Mouse (Mus musculus) mouse trophoblast stem cell (cell line): ENCODE results near the gene Gpc6.

Experiments used
- in situ Hi-C, 2 experiments: fragments of 300-500 bp; cut with MseI, MboI; formaldehyde crosslinking; loops; 2 replicates in 1 of 2; 3 replicates in 1 of 2; pipeline ENCODE4 v1.15.1; 2025

Gpc6 gene

DNA sequence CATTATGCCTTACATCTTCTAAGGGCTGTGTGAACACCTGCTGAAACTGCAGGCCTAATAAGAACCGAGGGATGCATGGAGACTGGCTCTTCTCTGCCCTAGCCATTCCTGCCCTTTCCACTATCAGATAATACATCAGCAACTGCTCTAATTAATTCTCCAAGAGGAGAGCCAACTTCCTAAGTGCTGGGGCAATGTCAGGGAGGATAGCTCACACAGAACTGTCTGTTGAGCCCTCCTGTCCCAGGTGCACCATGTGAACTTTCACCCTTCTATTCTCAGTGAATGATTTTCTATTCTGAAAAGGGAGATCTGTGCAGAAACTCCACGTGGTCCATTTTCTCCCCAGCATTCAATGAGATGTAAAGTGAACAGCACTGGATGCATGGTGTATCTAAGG, 136.0 kb downstream of the Gpc6 start:
- in situ Hi-C loops: no loop called here

DNA sequence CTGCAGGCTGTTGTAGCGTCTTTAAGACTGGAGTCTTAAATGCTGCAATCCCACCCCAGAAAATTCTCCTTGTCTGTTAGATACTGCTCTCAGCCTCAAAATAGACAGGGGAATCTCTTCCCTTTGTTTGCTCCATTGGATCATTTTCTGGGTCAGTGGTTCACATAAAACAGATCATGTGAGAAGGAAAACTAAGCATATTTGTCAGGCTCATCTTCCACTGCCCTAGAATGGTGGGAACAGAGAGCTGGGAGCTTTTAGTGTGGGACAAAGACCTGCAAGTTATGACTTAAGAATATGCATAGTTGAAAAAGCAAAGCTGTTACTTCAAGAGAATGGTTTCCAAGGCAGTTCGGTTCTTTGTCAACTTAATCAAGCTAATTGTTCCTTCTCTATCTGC, 136.4 kb downstream of the Gpc6 start:
- in situ Hi-C loops: no loop called here

DNA sequence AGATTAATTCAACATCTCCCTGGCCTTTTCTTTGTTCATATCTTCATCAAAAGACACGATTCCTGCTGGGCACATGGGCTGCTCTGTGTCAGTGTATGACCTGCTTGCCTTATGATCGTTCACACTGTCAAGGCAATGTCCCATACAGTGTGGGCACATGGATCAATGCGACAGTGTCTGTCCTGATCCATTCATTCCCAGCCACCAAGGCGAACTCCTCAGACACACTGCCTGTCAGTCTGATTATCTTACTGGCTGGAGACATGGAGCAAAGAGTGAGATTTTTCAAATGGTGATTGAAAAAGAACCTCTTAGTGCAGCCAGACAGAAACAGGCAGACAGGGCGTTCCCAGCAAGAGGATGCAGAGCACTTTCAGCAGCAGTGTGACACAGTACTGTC, 143.1 kb downstream of the Gpc6 start:
- in situ Hi-C loops: no loop called here

DNA sequence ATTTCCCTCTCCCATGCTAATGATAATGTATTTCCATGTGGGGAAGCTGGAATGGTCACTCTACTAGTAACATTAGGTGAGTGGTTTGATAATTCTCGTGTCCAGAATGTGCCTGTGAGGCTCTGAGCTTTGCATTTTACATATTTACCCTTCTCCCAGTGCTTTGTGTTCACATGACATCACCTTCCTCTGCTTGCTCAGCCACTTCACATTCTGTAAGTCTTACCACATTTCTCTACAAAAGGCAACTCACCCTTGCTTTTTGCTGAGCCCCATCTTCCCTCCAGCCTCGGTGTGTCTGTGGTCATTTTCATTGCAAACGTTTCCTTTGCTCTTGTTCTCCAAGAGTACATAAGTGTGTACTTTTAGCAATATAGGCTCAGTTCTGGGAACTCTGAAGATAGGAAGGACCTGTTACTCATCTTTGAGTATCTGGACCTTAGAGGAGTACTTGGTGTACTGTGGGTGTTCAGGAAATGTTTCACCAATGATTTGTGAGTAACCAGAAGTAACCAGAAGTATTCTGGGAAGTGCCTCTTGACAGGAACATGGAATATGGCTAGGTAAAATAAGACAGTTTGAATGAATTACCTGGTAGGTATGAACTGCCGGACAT, 145.5 kb downstream of the Gpc6 start:
- in situ Hi-C loops: no loop called here

DNA sequence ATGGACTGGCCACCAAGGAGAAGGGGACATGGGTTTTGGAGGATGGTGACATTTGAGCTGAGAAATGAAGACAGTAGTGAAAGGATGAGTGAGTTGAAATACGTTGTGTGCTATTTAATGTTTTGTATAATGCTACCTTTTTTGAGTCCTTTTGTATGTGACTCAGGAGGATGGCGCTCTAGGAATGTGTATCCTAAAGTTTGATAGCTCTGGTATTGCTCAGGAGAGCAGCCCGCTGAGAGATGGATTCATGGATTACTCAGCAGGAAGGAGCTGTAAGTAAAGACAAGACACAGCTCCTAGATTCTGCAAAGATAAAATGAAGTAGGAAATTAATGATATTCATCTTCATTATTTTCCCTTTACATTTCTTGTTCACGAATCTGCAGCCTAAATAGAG, 168.5 kb downstream of the Gpc6 start:
- in situ Hi-C loops: no loop called here

DNA sequence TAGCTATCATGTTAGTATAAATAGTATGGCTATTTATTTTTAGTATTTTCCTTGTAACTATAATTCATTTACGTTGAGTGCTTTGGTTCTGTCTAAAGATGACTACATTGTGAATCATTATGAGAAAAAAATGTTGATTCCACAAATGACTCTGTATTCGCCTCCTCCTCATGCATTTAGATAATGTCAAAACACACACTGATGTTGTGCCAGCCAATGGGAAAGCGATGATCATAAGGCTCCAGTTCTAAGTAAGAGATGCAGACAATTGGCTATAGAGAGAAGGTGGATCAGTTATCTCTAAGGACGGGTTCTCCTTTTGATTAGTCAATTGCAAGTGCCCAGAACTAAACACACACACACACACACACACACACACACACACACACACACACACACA, 181.8 kb downstream of the Gpc6 start:
- in situ Hi-C loops: no loop called here

DNA sequence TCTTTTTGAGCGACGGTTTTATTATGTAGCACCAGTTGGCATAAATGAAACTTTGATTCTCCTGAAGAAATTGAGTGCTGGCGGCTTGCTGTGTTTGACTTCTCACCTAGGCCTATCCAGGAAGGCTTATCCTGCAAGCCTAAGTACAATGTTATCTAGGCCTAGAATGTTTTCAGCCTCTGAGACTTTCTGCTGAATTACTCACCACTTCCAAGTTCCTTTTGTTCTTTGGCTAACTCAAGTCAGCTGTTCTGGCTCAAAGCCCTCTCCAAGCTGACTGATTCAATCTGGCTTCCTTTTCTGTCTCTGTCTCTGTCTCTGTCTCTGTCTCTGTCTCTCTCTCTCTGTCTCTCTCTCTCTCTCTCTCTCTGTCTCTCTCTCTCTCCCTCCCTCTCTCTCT, 188.0 kb downstream of the Gpc6 start:
- in situ Hi-C loops: no loop called here

DNA sequence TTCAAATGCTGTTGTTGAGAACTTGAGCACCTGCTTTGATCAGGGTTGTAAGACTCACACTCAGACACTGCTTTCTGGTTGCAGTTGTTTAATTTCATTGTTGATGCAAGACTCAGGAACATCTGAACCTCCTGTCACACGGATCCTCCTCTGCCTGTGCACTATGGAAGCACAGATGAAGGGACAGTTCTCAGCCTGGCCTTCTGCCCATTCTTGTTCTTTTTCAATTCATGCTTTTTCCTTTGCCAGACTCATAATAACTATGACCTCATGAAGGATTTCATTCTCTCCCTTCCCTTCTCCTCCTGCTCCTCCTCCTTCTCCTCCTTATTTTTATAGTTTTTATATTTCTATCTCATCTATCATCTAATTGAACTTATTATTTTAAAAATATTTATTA, 196.9 kb downstream of the Gpc6 start:
- in situ Hi-C loops: no loop called here

DNA sequence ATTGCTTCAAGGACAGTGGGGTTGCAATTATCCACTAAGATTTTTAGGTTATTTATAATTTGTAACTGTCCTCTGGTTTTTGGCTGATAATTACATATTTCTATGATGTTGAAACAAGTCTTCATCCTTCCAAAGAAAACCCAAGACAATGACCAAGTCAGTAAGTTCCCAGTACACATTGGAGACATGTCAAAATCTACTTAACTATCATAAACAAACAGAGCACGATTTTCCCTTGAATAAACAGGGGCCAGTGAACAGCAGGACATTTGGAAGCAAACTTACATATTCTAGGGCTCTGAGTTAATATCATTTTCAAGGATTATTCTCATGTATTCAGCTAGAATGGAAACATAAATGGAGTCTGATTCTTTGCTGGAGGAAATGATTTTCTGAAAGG, 205.2 kb downstream of the Gpc6 start:
- in situ Hi-C loops: no loop called here

DNA sequence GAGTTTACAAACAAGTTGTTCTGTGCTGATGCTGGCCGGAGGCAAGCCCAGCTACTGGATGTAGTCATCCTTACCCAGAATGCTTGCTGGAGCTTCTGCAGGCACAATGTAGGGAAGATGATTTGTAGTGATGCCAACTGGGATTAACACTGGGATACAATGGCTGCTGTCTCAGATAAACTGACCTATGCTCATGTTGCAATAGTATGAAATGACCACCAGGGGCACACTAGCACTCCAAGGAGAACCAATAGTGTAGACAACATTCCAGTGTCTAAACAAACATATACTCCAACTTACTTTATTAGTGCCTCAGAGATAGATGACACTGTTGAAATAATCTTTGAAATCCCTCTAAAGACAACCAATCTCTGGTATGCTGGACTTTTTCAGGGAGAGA, 206.2 kb downstream of the Gpc6 start:
- in situ Hi-C loops: no loop called here

DNA sequence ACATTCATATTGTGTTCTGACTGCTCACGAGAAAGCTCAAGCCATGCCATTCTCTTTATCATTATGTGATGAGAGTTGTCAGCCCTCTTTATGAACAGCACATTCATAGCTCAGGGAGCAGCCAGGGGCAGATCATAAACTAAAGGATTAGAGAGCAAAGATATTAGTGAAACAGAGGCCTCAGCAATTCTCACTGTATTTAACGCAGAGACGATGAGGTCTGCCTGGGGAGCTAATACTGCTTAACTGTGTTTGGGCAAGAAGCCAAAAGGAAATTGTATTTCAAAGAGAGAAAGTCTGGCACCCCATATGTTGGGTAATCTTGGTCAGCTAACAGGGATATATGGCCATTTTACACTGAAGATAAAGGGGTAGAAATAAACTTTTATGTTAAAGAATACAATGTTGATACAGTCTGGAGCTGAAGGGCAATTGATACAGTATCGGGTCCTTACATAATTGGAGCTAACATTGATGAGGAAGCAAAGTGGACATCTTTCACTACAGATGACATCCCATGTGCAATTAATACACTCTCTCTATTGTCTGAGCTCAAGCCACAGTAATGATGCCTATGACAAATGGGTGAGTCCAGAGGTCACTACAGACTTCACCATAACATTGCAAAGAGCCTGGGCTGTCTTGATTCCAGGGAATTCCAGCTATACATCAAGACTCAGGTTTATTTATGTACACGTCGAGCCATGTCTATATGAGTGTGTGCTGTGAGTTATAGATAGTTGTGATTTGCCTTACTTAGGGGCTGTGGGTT, 216.1 kb downstream of the Gpc6 start:
- in situ Hi-C loops: no loop called here

DNA sequence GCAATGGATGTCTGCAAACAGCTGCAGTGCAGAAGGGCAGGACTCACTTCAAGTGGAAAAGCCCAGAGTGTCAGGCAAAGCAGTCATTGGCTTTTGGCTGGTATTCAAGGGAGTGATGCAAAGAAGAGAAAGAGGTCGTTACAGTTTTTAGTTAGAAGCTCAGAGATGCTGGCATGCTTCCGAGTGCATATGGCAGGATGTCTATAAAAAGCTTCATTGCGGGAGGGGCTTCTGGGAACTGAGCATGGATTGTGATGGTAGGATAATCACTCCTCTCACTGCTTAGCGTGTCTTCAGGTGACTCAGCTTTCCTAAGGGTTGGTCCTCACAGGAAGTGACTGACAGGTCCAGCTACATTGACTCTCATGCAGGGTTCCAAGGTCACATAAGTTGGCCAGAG, 221.0 kb downstream of the Gpc6 start:
- in situ Hi-C loops: no loop called here

DNA sequence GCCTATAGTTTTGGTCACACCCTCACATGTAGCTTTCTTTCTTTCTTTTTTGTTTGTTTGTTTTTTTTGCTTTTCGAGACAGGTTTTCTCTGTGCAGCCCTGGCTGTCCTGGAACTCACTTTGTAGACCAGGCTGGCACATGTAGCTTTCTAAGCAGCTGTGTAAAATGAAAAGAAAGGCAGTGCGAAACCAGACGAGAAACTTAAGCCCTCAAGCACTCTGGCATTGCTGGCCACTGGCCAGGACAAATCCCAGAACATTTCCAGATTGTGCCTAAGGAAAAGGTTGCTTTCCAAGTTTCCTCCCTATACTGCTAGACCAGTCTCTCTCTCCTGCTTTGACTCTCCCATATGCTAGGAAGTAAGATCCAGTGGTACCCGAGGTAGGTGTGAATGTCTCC, 221.6 kb downstream of the Gpc6 start:
- in situ Hi-C loops: no loop called here

DNA sequence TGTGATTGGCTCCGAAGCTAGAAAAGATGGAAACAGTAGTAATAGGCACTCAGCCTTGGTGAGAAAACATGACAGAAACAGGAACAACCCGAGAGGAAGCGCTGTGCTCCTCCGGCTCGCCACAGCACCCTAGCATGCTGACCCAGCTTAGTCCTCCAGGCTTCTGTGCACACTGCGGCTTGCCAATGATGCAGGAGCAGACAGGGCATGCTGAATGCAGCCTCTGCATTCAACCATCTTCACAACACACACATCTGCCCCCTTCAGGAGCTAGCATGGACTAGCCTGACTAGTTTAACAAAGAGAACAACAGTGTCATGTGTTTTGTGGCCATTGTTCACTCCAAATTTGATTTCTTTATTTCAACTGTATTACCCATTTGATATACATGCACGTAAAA, 226.5 kb downstream of the Gpc6 start:
- in situ Hi-C loops: no loop called here

DNA sequence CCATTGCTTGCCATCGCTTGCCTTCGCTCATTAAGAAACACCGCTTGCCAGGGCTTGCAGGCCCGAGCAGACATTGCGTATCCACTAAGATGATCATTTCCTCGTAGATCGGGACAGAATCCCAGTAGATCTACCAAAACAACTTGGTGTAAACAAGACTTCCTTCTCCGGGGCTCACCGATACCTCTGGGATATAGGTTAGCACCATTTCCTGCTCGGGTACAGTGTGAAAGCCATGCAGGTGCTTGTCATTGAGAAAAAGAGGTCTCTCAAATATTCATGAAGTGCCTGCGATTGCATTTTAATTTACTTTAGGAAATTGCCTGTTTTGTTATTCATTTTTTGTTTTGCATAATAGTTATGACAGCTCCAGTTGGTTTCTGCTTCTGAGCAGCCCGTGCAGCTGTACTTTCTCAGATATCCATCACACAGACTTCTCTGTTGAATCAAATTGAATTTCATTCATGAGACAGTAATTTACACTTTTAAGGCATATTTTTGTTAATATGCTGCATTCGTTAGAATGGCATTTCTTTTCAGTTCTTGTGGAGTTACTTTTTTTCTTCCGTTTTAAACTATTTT, 230.9 kb downstream of the Gpc6 start:
- in situ Hi-C loops: no loop called here

DNA sequence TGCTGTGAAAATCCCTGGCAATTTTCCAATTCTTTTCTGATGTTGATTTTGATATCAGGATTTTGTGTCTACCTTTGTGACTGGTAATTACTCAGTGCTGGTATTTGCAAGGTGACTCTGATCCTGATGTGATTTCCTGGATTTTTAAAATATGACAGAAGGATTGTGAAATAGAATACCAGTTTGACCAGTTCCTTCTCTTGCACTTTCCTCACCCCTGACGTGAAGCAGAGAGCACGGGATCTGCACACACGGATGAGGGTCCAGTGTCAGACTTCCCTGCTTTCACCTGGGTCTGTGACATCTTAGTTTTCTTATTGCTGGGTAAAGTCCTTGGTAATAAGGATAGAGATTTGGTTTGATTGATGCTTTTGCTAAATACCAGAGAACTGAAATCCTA, 232.3 kb downstream of the Gpc6 start:
- in situ Hi-C loops: no loop called here

DNA sequence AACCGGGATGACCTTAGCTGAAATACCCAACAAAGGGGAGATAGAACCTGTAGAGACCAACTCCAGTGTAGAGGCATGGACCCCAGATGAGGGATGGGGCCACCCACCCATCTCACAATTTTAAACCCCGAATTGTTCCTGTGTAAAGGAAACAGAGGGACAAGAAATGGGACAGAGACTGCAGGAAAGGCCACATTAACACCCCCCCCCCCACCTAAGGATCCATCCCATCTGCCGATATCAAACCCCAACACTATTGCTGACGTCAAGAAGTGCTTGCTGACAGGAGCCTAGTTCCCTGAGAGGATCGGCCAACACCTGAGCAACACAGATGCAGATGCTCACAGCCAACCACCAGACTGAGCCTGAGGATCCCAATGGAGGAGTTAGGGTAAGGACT, 241.2 kb downstream of the Gpc6 start:
- in situ Hi-C loops: no loop called here

DNA sequence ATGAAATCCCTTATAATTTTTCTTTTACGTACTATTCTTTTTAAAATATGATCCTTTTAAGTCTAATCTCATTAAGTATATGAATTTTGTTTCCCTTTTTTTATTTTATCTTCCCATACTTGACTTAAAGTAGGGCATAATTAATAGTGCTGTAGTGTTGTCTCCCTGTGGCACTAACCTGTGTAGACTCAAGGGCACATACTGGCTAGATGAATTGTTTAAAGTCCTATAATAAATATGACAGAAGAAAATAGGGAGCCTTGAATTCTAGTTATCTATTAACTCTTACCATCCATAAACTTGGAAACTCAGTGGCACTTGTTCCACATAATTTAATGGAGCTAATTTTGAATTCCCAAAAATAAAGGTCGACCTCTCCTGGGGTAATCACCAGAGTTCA, 268.2 kb downstream of the Gpc6 start:
- in situ Hi-C loops: no loop called here

DNA sequence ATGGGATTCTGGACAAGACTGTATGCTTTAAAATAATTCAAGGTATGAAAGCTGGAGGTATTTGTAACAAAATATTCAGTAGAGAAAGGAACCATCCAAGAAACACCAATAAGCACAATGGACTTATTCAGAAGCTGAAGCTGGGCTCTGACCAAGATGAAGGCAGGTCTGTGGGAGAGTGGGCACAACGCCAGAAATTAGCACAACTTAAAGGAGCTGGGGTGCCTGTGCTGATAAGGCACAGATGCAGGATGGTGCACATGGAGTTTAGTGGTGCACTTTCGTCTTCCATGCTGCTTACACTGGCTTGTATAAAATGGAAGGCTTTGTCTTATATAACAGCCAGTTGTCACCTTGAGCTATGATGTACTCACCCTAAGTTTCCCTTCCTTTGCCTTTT, 276.9 kb downstream of the Gpc6 start:
- in situ Hi-C loops: no loop called here

DNA sequence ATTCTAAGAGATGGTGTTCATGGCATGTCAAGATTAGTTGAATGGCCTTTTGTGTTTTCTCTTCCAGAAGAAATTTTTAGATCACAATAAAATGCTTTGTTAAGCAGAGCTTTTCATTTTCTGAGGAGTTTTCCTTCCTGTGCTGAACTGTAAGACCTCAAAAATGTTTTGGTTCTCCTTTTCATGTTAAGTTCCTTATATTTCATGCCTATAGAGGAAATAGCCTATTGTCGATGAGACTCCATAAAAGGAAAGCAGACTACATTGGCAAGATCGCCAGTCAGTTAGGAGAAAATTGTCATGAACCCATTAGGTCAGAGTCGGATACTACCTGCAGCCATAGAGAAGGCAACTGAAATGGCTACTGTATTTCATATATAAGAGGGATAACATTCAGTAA, 278.8 kb downstream of the Gpc6 start:
- in situ Hi-C loops: no loop called here

DNA sequence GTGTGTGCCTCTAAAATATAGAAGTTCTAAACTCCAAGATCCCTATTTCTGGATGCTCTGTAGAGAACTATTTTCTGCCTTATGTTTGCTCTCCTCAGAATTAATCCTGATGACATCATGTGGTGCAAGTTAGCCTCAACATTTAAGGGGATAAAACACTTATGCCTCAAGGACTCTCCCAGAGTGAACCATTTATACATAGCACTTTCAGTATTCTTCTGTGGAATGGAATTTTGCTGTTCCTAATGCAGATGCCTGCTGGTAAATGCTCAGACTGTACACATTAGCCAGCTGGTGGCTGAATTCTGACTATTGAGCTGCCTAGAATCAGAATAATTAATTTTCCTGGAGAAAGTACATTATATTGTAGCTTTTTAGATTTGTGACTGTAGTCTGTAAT, 289.3 kb downstream of the Gpc6 start:
- in situ Hi-C loops: no loop called here

DNA sequence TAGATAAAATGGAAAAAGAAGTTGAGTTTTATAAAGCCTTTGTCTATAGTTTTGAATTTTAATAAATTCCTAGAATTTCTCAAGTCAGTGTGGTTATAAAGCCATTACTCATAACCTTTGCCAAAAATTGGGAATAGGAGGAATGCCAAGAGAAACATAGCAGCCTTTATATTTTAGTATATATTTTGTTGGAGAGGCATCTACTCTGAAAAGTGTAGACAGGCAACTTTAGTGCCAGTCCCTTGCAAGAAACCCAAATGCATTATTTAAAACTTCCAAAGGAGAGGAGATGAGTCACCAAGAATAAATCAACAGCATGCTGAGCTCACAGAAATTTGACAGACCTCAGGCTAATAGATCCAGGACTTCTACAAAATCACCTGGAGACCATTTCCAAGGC, 301.8 kb downstream of the Gpc6 start:
- in situ Hi-C loops: no loop called here

DNA sequence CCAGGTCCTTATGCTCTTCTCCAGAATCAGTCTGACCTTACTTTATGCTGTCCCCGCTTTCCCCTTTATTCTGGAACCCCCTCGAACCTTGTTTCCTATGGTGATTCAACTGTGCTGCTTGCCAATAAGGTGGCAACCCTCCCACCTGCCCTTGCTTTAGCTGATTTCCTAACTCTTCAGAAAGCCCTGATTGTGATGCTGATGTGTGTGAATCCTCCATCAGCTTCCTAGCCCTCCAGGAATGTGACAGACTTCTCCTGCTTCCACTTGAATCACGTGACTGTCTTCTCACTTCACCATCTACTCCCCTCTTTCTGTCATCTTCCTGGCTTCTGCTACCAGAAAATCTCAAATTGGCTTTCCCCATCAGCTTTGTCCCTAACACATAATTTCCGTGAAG, 305.4 kb downstream of the Gpc6 start:
- in situ Hi-C loops: no loop called here

DNA sequence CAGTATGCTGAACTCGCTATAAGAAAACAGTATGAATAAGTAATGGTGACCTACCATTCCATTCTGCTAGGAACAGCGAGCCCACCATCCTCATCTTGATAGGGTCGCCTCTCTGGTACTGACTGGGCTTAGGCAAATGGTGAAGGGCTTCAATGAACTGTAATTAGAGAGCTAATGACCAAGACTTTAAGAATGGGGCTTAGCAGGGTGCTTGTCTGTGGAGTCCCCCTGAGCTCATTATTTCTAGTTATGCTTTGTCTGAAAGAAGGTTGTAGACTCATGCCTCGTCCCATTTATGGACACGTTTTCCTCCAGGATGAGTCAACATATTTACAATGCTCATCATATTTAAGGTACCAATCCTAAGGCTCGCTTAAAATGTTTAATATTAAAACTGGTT, 313.1 kb downstream of the Gpc6 start:
- in situ Hi-C loops: no loop called here
